Mouse (Mus musculus) adrenal gland, adult 10 weeks (tissue): Measurements from ENCODE around the gene Tmsb4x. TPM values are rescaled to one million over a fixed set of nuclear protein-coding genes. Genes with fewer than 3 reads are reported as not detected.

Experiments used
- polyA plus RNA-seq: library from polyadenylated mRNA; stranded (reverse); fragments of 350-450 nt; fragmentation: Illumina TruSeq; extraction: RNeasy Lipid Tissue Mini Kit (QIAGEN cat#74804); gene quantifications from one replicate; pipeline ENCODE4 v1.2.3, GENCODE M21; 2014; ENCODE audit warnings: low read depth, low replicate concordance

Tmsb4x gene
- polyA plus RNA-seq, result 644 TPM

DNA sequence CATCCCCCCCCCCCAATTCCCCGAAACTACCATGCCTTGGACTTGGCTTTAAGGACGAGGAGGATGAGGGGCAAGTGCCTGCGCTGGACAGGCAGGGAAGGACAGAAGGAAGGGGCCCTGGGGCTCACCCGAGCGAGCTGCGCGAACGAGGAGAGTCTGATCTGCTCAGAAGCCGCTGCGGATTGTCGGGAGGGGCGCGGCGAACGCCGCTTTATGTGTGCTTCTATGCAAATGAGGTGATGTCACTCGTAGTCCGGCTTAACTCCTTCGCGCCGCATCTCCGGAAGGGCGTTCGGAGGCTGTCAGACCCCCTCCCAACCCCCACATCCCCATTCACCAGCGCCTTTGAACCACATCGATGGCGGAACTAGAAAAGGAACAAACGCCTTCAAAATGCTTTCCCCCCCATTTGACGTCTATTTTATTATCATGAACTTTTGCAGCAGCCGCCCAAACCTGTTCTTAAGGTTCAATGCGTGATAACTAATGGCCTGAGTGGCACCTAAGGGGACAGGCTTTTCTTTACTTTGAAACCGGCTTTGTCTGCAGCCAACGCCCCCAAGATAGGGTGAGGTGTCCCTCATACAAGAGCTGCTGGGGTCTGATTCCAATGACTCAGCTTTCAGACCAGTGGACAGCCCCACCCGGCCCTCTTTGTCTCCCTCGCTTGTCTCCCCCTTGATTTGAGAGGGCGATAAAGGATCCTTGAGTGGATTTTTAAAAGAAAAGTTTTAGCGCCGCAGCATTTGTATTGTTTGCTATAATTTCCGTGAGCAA lies at the start of gene Tmsb4x:
Gene Tmsb4x, minus strand, starts transcription at position 338 of the 777 bp plus-strand sequence.

Other genes with a start within 250 kb of the Tmsb4x start
- gene Tlr8, start 55.0 kb upstream of the Tmsb4x start, polyA plus RNA-seq, result 8.1 TPM
- gene Tlr7, start 121.2 kb upstream of the Tmsb4x start, polyA plus RNA-seq, result 10.8 TPM
- gene Prps2, start 173.4 kb upstream of the Tmsb4x start, polyA plus RNA-seq, result 135 TPM